Mouse (Mus musculus): Measurements from ENCODE around the gene Bap1. TPM values are rescaled to one million over a fixed set of nuclear protein-coding genes. Genes with fewer than 3 reads are reported as not detected.

Bap1 gene
- polyA plus RNA-seq (2012; rRNA removed): 106 and 111 TPM in 2 replicates

GRCm38 (mm10) chr14:31251084-31251604, at the start of gene Bap1, which contains the start of gene Phf7:
Gene Bap1, plus strand, starts transcription at chr14:31251450.
Gene Phf7, minus strand, starts transcription at chr14:31251317.
- Histone ChIP-seq H3K36me3 (ENCODE audit: control insufficient read depth, insufficient read depth, low read length) (peaks cover 29% of the 10 kb centered on the region), H3K27ac (ENCODE audit: control insufficient read depth, insufficient read depth, low read length) (peak within 1 kb of the TSS; percentile 32), H3K27me3 (ENCODE audit: control insufficient read depth, insufficient read depth, low read length) (no peaks in the 10 kb centered on the region), H3K4me3 (ENCODE audit: control insufficient read depth, insufficient read depth, low read length) (peak within 1 kb of the TSS; percentile 72), H3K4me1 (replicated peaks; ENCODE audit: control insufficient read depth, insufficient read depth, low read length) (peaks cover 8% of the 10 kb centered on the region)
- TF ChIP-seq CTCF (IDR thresholded peaks at IDR 0.05; ENCODE audit: borderline replicate concordance, control insufficient read depth, extremely low read depth, insufficient read depth, low read length, poor library complexity) (peak; percentile 75), POLR2A (IDR thresholded peaks at IDR 0.05; ENCODE audit: control insufficient read depth, extremely low read depth, insufficient read depth, low read length, poor library complexity) (peak; percentile 95)
- 1% methylated on average over 75 of the region's 75 CpGs for WGBS
- peak; percentile 97 for DNase-seq

GRCm38 (mm10) chr14:31204844-31205243, 46.4 kb upstream of the Bap1 start:
- no peak for DNase-seq
- whole genome bisulfite sequencing: 74% methylated on average over 4 of the region's 4 CpGs
- TF ChIP-seq POLR2A (IDR thresholded peaks at IDR 0.05; ENCODE audit: control insufficient read depth, extremely low read depth, insufficient read depth, low read length, poor library complexity): no peak
- TF ChIP-seq CTCF (IDR thresholded peaks at IDR 0.05; ENCODE audit: borderline replicate concordance, control insufficient read depth, extremely low read depth, insufficient read depth, low read length, poor library complexity): no peak
- Histone ChIP-seq H3K4me1 (replicated peaks; ENCODE audit: control insufficient read depth, insufficient read depth, low read length) (peaks cover 16% of the 10 kb centered on the region), H3K27me3 (ENCODE audit: control insufficient read depth, insufficient read depth, low read length) (no peaks in the 10 kb centered on the region), H3K27ac (ENCODE audit: control insufficient read depth, insufficient read depth, low read length) (no peak overlapping the region), H3K36me3 (ENCODE audit: control insufficient read depth, insufficient read depth, low read length) (peaks cover 35% of the 10 kb centered on the region), H3K4me3 (ENCODE audit: control insufficient read depth, insufficient read depth, low read length) (no peak overlapping the region)

- WGBS: 36% methylated on average over 8 of the region's 8 CpGs
- TF ChIP-seq CTCF (IDR thresholded peaks at IDR 0.05; ENCODE audit: borderline replicate concordance, control insufficient read depth, extremely low read depth, insufficient read depth, low read length, poor library complexity): no peak
- no peak for TF ChIP-seq POLR2A (IDR thresholded peaks at IDR 0.05; ENCODE audit: control insufficient read depth, extremely low read depth, insufficient read depth, low read length, poor library complexity)
Measured at GRCm38 (mm10) chr14:31205244-31205561, 46.0 kb upstream of the Bap1 start.

GRCm38 (mm10) chr14:31205562-31206467, 45.4 kb upstream of the Bap1 start:
- H3K27me3 ChIP-seq (ENCODE audit: control insufficient read depth, insufficient read depth, low read length): no peaks in the 10 kb centered on the region
- peak; percentile 52 for DNase-seq
- peaks cover 31% of the 10 kb centered on the region for H3K36me3 ChIP-seq (ENCODE audit: control insufficient read depth, insufficient read depth, low read length)
- H3K4me3 ChIP-seq (ENCODE audit: control insufficient read depth, insufficient read depth, low read length): peak overlapping the region; percentile 80
- H3K4me1 ChIP-seq (replicated peaks; ENCODE audit: control insufficient read depth, insufficient read depth, low read length): peaks cover 16% of the 10 kb centered on the region
- no peak overlapping the region for H3K27ac ChIP-seq (ENCODE audit: control insufficient read depth, insufficient read depth, low read length)
- 2% methylated on average over 39 of the region's 39 CpGs for WGBS
- TF ChIP-seq POLR2A (IDR thresholded peaks at IDR 0.05; ENCODE audit: control insufficient read depth, extremely low read depth, insufficient read depth, low read length, poor library complexity) (no peak), CTCF (IDR thresholded peaks at IDR 0.05; ENCODE audit: borderline replicate concordance, control insufficient read depth, extremely low read depth, insufficient read depth, low read length, poor library complexity) (no peak)

More at GRCm38 (mm10) chr14:31205244-31205561, 46.0 kb upstream of the Bap1 start:
- Histone ChIP-seq H3K36me3 (ENCODE audit: control insufficient read depth, insufficient read depth, low read length) (peaks cover 35% of the 10 kb centered on the region), H3K27ac (ENCODE audit: control insufficient read depth, insufficient read depth, low read length) (no peak overlapping the region), H3K4me3 (ENCODE audit: control insufficient read depth, insufficient read depth, low read length) (peak overlapping the region; percentile 80), H3K27me3 (ENCODE audit: control insufficient read depth, insufficient read depth, low read length) (no peaks in the 10 kb centered on the region), H3K4me1 (replicated peaks; ENCODE audit: control insufficient read depth, insufficient read depth, low read length) (peaks cover 16% of the 10 kb centered on the region)
- DNase-seq: peak; percentile 10

GRCm38 (mm10) chr14:31206472-31206981, 44.7 kb upstream of the Bap1 start:
- Histone ChIP-seq H3K27ac (ENCODE audit: control insufficient read depth, insufficient read depth, low read length) (no peak overlapping the region), H3K27me3 (ENCODE audit: control insufficient read depth, insufficient read depth, low read length) (no peaks in the 10 kb centered on the region), H3K36me3 (ENCODE audit: control insufficient read depth, insufficient read depth, low read length) (peaks cover 24% of the 10 kb centered on the region), H3K4me3 (ENCODE audit: control insufficient read depth, insufficient read depth, low read length) (peak overlapping the region; percentile 80), H3K4me1 (replicated peaks; ENCODE audit: control insufficient read depth, insufficient read depth, low read length) (peaks cover 16% of the 10 kb centered on the region)
- DNase-seq: peak; percentile 96
- peak; percentile 94 for TF ChIP-seq POLR2A (IDR thresholded peaks at IDR 0.05; ENCODE audit: control insufficient read depth, extremely low read depth, insufficient read depth, low read length, poor library complexity)
- TF ChIP-seq CTCF (IDR thresholded peaks at IDR 0.05; ENCODE audit: borderline replicate concordance, control insufficient read depth, extremely low read depth, insufficient read depth, low read length, poor library complexity): 0 out of 2 replicates have a peak, but pooled peaks have one; percentile 39
- under 1% methylated on average over 48 of the region's 48 CpGs for WGBS

- Histone ChIP-seq H3K4me1 (replicated peaks; ENCODE audit: control insufficient read depth, insufficient read depth, low read length) (peaks cover 16% of the 10 kb centered on the region), H3K27ac (ENCODE audit: control insufficient read depth, insufficient read depth, low read length) (no peak overlapping the region), H3K27me3 (ENCODE audit: control insufficient read depth, insufficient read depth, low read length) (no peaks in the 10 kb centered on the region), H3K4me3 (ENCODE audit: control insufficient read depth, insufficient read depth, low read length) (peak overlapping the region; percentile 65), H3K36me3 (ENCODE audit: control insufficient read depth, insufficient read depth, low read length) (peaks cover 17% of the 10 kb centered on the region)
- 80% methylated on average over 13 of the region's 13 CpGs for whole genome bisulfite sequencing
- DNase-seq: no peak
- TF ChIP-seq POLR2A (IDR thresholded peaks at IDR 0.05; ENCODE audit: control insufficient read depth, extremely low read depth, insufficient read depth, low read length, poor library complexity) (no peak), CTCF (IDR thresholded peaks at IDR 0.05; ENCODE audit: borderline replicate concordance, control insufficient read depth, extremely low read depth, insufficient read depth, low read length, poor library complexity) (no peak)
Measured at GRCm38 (mm10) chr14:31207070-31207830, 44.0 kb upstream of the Bap1 start.
